Mouse (Mus musculus) lung, adult 2 months (tissue): ENCODE data around the gene Prkca.

Experiments used
- CTCF ChIP-seq: fragments of 200-500 bp; IDR thresholded peaks from 2 replicates; pipeline ENCODE4 v1.5.1; 2011; ENCODE audit warnings: mild to moderate bottlenecking, low read length, control low read depth; ENCODE audit not compliant: insufficient read depth
- POLR2A ChIP-seq: fragments of 200-500 bp; IDR thresholded peaks from 2 replicates; pipeline ENCODE4 v1.6.1; 2011; ENCODE audit warnings: low read depth, mild to moderate bottlenecking, control low read depth, low read length, borderline replicate concordance; ENCODE audit errors: extremely low read depth

- no peak for TF ChIP-seq CTCF
- TF ChIP-seq POLR2A, result no peak
These were observed 113.6 kb downstream of the Prkca start for GRCm38 (mm10) chr11:108230101-108230500.
